Mouse (Mus musculus): ENCODE data around the gene Dhx37. TPM values are rescaled to one million over a fixed set of nuclear protein-coding genes. Genes with fewer than 3 reads are reported as not detected.

Dhx37 gene
- total RNA-seq (2023): 10 to 100 TPM; 20.8 to 23.7 TPM

DNA sequence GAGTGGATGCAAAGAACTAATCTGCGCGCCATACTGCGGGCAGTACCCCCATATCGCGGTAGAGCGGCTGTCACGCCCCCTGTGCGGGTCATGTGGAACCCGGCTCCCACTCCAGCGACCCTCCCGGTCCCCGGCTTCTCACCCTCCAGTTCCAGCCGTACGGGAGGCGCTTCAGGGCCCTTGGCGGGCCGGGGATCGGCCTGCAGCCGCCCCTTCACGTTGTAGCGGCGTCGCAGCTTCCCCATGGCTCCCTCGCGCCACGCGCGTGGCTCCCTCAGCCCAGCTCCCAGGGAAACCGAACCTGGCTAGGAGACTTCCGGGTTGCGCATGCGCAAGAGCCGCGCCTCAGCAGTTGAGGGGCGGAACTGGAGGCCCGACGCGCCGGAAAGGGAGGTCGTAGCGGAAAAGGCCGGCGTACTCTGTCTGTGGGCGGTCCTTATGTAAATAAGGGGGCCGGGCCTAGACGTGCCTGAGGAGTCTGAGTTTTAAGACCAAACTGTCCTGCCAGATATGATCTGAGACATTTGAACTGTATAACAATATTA lies at the start of gene Dhx37:
Gene Dhx37 (minus strand): TSS at position 329 of the 545 bp plus-strand sequence.

GRCm38 (mm10) chr5:125475601-125476285 lies 41.8 kb upstream of the Dhx37 start, which contains the start of gene Aacs:
TSS of gene Aacs (plus strand) at chr5:125475814.

DNA sequence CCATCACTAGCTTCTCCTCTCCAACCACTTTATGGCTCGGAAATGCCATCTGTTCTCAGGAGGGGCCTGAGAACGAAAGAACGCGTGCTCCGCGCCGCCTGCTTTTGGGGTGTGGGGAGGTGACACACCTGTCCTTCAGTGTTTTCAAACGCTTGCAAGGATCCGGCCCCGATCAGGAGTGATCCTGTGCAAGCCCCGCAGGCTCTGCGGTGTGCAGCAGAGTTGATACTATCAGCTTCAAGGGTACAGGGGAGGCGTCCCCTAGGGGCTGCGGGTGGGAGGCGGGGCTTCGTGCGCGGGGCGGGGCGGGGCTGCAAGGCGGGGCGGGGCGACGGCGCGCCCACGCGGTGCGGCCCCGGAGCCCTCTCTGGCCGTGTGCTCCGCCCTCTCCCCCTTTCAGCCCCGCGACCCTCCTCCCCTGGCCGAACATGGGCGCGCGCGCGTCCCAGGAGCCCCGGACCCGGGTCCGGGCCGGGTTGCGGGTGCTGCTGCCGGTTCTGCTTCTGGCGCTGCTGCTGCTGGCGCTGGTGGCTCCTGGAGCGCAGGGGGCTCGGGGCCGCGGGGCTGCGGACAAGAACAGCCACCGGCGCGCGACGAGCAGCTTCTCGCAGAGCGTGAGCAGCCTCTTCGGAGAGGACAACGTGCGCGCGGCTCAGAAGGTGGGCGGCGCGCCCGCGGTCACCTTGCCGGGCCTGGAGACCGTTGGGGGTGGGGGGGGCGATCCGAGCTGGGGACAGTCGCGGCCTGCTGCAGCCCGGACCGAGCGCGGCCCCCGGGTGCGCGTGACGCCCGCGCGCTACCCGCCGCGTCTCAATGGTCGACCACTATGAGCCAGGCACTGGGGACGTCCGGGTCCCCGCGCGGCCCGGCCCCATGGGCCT lies 7.6 kb upstream of the Dhx37 start, which contains the start of gene Bri3bp:
Gene Bri3bp (plus strand): TSS at position 335 of the 881 bp plus-strand sequence.

GRCm38 (mm10) chr5:125389579-125390441 lies 44.1 kb downstream of the Dhx37 start, which contains the start of gene Ubc:
TSS of gene Ubc (minus strand) at chr5:125390202.

GRCm38 (mm10) chr5:125389131-125389578 lies 44.8 kb downstream of the Dhx37 start, which contains the start of gene Gm10382:
TSS of gene Gm10382 (plus strand) at chr5:125389322.

Other genes starting within 250 kb of the Dhx37 start
- 10 to 100 TPM; 10.5 to 14.6 TPM for gene Scarb1, start 93.0 kb downstream of the Dhx37 start, total RNA-seq (2023)
- 1 to 10 TPM in 1 of 2 experiments, not detected in 1; 1.1 TPM for gene Gm10382, start 44.8 kb downstream of the Dhx37 start, total RNA-seq (2023)
- 1,000 to 10,000 TPM; 1,552 to 1,869 TPM for gene Ubc, start 43.9 kb downstream of the Dhx37 start, total RNA-seq (2023)
- gene Bri3bp, start 7.4 kb upstream of the Dhx37 start, total RNA-seq (2023): 10 to 100 TPM; 29.0 to 30.0 TPM
- gene Aacs, start 41.7 kb upstream of the Dhx37 start, total RNA-seq (2023): 10 to 100 TPM; 26.5 to 31.9 TPM
- gene Tmem132b, start 97.7 kb upstream of the Dhx37 start, total RNA-seq (2023): not detected

All from B cell, adult 67 days (primary cell).